Mouse (Mus musculus): ENCODE results near the gene Kank3. TPM values are rescaled to one million over a fixed set of nuclear protein-coding genes. Genes with fewer than 3 reads are reported as not detected.

Kank3 gene
- polyA plus RNA-seq, 1 experiment: 6.9 TPM

DNA sequence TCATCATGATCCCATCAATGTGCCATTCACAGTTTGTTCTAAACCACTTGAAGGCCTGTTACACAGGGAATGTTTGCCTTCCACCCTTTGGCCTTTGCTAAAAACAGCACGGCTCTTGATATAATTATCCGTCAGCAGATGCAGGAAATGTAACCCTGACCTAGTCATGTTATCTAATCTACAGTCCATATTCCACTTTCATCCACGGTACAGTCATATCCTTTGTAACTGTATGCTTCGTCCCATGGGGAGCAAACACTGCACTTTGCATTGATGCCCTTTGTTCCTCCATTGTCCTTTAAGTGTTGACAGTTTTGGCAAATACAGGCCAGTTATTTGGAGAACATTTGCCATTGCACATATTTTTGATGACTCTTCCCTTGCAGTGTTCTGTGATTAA lies 21.6 kb upstream of the Kank3 start:
- no peak for TF ChIP-seq GATA1 (IDR thresholded peaks at IDR 0.05; ENCODE audit: low read length)

DNA sequence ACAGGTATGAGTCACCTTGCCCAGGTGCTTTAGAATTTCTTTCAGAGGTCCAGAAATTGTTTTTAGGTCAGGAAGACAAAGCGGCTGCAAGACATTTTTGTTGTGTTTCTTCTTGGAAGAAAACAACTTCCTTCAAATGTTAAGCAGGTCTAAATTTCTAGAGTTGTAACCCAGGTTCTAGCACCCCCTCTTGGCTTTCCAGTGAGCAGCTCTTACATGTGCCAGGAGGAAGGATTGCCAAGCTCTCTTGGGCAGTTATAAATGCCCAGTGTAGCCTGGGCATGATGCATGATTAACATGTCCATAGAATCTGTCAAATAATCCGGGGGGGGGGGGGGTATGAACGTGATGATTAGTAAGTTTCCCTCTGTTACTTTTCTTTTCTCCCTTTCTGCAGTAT lies 12.0 kb upstream of the Kank3 start:
- no peak for TF ChIP-seq GATA1 (IDR thresholded peaks at IDR 0.05; ENCODE audit: low read length)

DNA sequence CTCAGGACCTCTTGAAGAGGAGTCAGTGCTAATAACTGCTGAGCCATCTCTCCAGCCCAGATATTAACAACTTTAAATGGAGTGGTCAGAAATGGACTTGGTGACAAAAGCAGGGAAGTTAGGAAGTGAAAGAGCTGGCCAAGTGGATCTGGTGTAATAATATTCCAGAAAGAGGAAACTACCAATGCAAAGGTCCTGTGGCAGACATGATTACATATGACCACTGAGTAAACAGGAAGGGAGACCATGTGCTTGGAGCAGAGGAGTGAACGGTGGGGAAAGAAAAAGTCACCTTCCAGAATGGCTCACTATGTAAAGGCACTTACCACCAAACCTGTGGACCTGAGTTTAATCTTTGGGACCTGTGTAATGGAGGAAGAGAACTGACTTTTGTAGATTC lies 11.0 kb upstream of the Kank3 start:
- no peak for TF ChIP-seq GATA1 (IDR thresholded peaks at IDR 0.05; ENCODE audit: low read length)

- TF ChIP-seq GATA1 (IDR thresholded peaks at IDR 0.05; ENCODE audit: low read length): no peak
Observed at GRCm38 (mm10) chr17:33802221-33802620, 8.1 kb upstream of the Kank3 start.

GRCm38 (mm10) chr17:33804205-33804604 lies 6.1 kb upstream of the Kank3 start:
- no peak for TF ChIP-seq GATA1 (IDR thresholded peaks at IDR 0.05; ENCODE audit: low read length)

- no peak for TF ChIP-seq GATA1 (IDR thresholded peaks at IDR 0.05; ENCODE audit: low read length)
Observed at GRCm38 (mm10) chr17:33804745-33805144, 5.6 kb upstream of the Kank3 start.

DNA sequence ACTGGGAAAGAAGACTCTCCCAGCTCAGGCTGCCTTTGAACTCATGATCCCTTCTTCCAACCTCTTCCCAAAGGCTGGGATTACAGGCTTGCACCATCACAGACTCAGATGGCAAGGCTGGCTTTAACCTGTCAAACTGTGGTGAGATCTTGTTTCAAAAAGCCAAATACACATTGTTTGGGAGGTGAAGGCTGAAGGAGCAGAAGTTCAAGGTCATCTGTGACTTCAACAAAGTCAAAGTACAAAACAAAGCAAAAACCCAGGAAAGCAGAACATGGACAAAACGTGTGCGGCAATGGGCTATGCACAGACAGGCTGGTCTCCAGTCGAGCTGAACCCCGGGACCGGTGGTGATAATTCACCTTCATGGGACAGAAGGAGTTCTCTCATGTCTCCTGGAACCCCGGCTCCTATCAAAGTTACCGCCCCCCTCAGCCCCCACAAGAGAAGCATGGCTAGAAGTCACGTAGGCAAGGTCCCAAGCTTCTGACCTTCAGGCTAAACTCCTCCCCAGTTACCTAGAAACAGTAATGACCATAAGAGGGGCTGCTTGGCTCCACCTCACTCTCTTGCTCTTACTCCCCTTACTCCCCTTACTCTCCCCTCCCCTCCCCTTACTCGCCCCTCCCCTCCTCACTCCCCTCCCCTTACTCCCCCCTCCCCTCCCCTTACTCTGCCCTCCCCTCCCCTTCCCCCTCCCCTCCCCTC lies 3.0 kb upstream of the Kank3 start:
- TF ChIP-seq GATA1 (IDR thresholded peaks at IDR 0.05; ENCODE audit: low read length): no peak

DNA sequence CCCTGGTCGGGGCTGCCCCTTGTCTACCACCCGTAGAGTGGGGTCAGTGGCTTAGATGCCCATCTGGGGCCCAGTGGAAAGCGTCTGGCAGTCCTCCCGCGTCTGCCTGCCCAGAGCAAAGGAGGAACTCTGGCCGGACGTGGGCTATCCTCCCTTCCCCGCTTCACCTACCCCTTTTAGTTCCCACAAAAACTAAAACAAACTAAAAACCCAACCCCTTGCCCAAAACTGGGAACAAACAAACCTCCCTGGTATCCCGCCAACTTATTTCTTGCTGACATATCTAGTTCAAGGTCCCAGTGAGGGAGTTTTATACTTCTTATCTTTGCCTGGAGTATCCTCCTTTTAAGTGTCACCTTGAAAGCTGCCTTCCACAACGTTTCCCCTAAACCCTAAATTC lies 2.1 kb upstream of the Kank3 start:
- TF ChIP-seq GATA1 (IDR thresholded peaks at IDR 0.05; ENCODE audit: low read length): no peak

GRCm38 (mm10) chr17:33811142-33811516 lies 810 bp downstream of the Kank3 start:
- TF ChIP-seq GATA1 (IDR thresholded peaks at IDR 0.05; ENCODE audit: low read length): no peak

DNA sequence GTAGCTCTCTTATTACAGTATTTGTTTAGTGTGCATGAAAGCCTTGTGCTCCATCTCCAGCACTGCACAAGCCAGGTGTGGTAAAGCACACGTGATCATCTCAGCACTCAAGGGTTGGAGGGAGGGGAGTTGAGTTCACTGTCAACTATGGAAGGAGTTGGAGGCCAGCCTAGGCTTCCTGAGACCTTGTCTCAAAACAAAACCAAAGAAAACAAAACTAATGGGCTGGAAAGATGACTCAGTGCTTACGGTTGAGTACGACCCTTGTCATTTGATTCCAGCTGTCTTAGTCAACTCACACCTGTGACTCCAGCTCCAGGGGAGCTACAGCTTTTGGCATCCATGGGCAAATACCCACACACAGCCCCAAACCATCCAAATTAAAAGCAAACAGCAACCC lies 2.2 kb downstream of the Kank3 start:
- TF ChIP-seq GATA1 (IDR thresholded peaks at IDR 0.05; ENCODE audit: low read length): no peak

DNA sequence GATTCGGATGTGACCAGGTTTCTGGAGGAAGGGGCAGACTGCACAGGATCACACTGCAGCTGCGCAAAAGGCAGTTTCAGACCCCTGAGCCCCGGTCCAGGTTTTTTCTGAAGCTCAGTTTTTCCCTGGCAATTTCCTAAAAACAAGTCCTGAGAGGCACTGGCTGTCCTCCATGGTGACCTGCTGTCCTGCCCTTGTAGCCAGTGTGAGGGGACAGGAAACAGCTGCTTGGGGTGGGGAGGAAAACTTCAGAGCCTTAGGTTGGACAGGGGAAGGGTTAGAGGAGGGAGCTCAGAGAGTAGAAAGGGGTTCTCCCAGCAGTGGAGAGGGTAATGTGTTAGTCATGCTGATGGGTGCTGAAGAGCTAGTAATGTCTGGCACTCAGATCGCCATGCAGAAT lies 2.7 kb downstream of the Kank3 start:
- no peak for TF ChIP-seq GATA1 (IDR thresholded peaks at IDR 0.05; ENCODE audit: low read length)

- no peak for TF ChIP-seq GATA1 (IDR thresholded peaks at IDR 0.05; ENCODE audit: low read length)
Observed at GRCm38 (mm10) chr17:33815399-33815798, 5.1 kb downstream of the Kank3 start.

GRCm38 (mm10) chr17:33816612-33817011 lies 6.3 kb downstream of the Kank3 start:
- no peak for TF ChIP-seq GATA1 (IDR thresholded peaks at IDR 0.05; ENCODE audit: low read length)

DNA sequence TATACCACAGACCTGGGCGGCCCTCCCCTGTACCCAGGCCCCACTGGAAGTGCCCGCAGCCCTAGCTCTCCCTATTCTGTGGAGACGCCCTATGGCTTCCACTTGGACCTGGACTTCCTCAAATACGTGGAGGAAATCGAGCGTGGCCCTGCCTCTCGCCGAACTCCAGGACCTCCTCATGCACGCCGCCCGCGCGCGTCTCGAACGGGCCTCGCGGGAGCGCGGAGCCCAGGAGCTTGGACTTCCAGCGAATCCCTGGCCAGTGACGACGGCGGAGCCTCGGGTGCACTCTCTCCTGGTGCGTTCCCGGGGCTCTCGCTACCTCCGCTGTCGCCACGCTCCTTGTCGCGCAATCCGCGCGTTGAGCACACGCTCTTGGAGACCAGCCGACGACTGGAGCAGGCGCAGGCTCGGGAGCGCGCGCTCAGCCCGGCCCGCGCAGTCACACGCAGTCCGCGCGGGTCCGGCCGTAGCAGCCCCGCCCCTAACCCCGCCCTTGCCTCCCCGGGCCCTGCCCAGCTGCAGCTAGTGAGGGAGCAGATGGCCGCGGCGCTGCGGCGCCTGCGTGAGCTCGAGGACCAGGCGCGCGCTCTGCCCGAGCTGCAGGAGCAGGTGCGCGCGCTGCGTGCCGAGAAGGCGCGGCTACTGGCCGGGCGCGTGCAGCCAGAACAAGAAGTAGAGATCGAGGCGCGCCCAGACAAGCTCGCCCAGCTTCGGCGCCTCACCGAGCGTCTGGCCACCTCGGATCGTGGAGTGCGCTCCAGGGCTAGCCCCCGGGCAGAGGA lies 7.1 kb downstream of the Kank3 start:
- TF ChIP-seq GATA1 (IDR thresholded peaks at IDR 0.05; ENCODE audit: low read length): no peak

DNA sequence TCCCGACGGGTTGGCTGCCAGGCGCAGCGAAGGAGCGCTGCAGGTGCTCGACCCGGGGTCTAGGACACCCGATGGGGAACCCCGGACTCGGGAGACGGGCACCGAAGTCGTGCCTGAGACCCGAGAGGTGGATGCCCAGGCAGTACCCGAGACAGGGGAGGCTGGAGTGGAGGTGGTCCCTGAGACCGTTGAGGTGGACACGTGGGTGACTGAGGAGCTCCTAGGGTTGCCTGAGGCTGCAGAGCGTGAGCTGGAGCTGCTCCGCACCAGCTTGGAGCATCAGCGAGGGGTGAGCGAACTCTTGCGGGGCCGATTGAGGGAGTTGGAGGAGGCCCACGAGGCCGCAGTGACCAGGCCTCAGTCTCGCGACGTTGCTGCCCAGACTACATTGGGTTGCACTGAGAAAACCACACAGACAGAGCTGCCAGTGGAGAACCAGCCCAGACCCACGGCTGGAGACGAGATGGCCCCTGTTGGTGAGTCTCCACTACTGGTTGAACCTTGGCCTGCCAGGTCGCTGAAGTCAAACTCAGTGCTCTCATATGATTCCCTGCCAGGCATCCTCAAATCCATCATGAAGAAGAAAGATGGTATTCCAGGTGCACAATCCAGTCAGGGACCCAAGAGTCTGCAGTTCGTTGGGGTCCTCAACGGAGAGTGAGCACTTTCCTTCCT lies 7.8 kb downstream of the Kank3 start:
- TF ChIP-seq GATA1 (IDR thresholded peaks at IDR 0.05; ENCODE audit: low read length): no peak

DNA sequence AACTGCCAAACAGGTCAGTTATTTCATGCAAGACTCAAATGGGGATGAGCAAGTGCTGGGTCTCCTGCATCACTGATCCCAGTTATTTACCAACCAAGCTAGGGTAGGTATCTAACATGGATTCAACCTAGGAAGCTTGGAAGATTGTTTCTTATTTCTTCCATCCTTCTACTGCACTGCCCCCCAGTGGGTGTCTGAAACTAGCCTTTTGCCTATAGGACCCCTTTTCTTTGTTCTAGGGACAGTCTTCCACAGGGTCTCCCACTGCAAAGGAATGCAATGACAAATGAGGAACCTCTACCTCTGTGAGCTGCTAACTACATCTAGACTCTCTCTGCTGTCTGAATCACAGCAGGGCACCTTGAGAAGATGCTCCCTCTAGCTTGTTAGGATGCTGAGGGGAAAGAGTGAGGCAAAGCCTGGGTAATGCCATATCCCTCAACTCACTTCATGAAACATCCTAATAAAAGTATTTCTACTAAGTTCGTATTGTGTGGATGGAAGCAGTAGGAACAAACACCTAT lies 12.2 kb downstream of the Kank3 start:
- TF ChIP-seq GATA1 (IDR thresholded peaks at IDR 0.05; ENCODE audit: low read length): no peak

Data from G1E-ER4 (cell line).